Mouse (Mus musculus) forebrain, embryonic 16.5 days (tissue): Measurements from ENCODE around the gene Rpa2. TPM values are rescaled to one million over a fixed set of nuclear protein-coding genes. Genes with fewer than 3 reads are reported as not detected.
"Not testable (repeated sequence)": the region's sequence is repeated elsewhere in the genome, so short reads cannot be mapped to it uniquely, and the experiment has no call there.

Experiments used
- ATAC-seq: fragments of 200-750 bp; cut with Nextera tagmentation; 2 replicates; pipeline ENCODE4 v1.8.0; 2017; ENCODE audit warnings: mild to moderate bottlenecking, moderate library complexity
- H3K27ac ChIP-seq: fragments of 300-500 bp; sonication (generic); 2 replicates; pipeline ENCODE4 v1.5.1; 2014; ENCODE audit warnings: low read length, control low read depth
- H3K27me3 ChIP-seq: fragments of 300-500 bp; sonication (generic); replicated peaks from 2 replicates; pipeline ENCODE4 v1.6.1; 2014; ENCODE audit warnings: low read length; ENCODE audit not compliant: control insufficient read depth, insufficient read depth
- H3K36me3 ChIP-seq: fragments of 300-500 bp; sonication (generic); 2 replicates; pipeline ENCODE4 v1.6.1; 2014; ENCODE audit not compliant: control insufficient read depth, insufficient read depth
- H3K4me1 ChIP-seq: fragments of 300-500 bp; sonication (generic); replicated peaks from 2 replicates; pipeline ENCODE4 v1.6.1; 2014; ENCODE audit warnings: low read length; ENCODE audit not compliant: control insufficient read depth, insufficient read depth
- H3K4me2 ChIP-seq: fragments of 300-500 bp; sonication (generic); 2 replicates; pipeline ENCODE4 v1.6.1; 2014; ENCODE audit warnings: mild to moderate bottlenecking, low read length, control low read depth
- H3K4me3 ChIP-seq: fragments of 300-500 bp; sonication (generic); replicated peaks from 2 replicates; pipeline ENCODE4 v1.5.1; 2014; ENCODE audit warnings: mild to moderate bottlenecking, low read length, control low read depth
- H3K9ac ChIP-seq: fragments of 300-500 bp; sonication (generic); replicated peaks from 2 replicates; pipeline ENCODE4 v1.6.1; 2014; ENCODE audit warnings: low read depth, low read length, control low read depth
- H3K9me3 ChIP-seq: fragments of 300-500 bp; sonication (generic); 2 replicates; pipeline ENCODE4 v1.6.1; 2016; ENCODE audit warnings: low read length; ENCODE audit not compliant: control insufficient read depth
- WGBS: fragments of 180-500 bp; shearing (Covaris S2); extraction: QIAGEN DNeasy Blood & Tissue Kit; methylation state at CpG from one replicate; pipeline ENCODE4 v1.1.7; 2014; 5-methylcytosine and 5-hydroxymethylcytosine counted together
- polyA plus RNA-seq: library from polyadenylated mRNA; unstranded; fragments of >200 nt; fragmentation: Nextera tagmentation; extraction: Ambion mirVana; gene quantifications from 2 replicates; pipeline ENCODE4 v1.2.1, GENCODE M21; 2015

Rpa2 gene
- polyA plus RNA-seq, 1 experiment from 2014 or later: 55.8 TPM

DNA sequence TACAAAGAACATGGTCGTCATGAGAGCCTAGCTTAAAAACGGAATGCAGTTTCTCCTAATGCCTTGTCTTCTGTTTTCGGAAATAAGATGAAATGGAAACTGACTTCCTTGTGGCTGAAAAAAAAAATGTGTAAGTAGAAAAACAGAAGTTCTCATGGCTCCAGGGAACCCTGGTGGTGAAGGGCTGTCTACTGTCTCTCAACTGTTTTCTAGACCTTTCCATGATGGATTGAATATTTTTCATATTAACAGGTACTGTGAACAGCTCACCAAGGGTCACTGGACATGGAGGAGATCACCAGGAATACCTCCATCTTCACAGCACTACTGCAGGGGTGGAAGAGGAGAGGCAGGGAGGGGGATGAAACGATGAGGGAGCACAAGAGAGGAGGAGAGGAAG, 29.9 kb downstream of the Rpa2 start:
- H3K4me3 ChIP-seq: no peak overlapping the region
- no peak for ATAC-seq
- H3K27ac ChIP-seq: no peak overlapping the region
- peaks cover 10% of the 10 kb centered on the region for H3K27me3 ChIP-seq
- H3K36me3 ChIP-seq: no peaks in the 10 kb centered on the region
- no peak overlapping the region for H3K4me2 ChIP-seq
- 75% methylated on average over 4 of the region's 4 CpGs for WGBS
- peaks cover 7% of the 10 kb centered on the region for H3K4me1 ChIP-seq
- no peak overlapping the region for H3K9ac ChIP-seq
- H3K9me3 ChIP-seq: no peaks in the 10 kb centered on the region

DNA sequence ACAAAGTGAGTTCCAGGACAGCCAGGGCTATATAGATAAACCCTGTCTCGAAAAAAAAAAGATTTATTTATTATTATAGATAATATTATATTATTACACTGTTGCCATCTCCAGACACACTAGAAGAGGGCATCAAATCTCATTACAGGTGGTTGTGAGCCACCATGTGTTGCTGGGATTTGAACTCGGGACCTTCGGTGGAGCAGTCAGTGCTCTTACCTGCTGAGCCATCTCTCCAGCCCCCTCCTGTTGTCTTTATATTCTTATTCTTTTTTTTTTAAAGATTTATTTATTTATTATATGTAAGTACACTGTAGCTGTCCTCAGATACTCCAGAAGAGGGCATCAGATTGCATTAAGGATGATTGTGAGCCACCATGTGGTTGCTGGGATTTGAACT, 30.5 kb downstream of the Rpa2 start:
- not testable (repeated sequence) for H3K36me3 ChIP-seq, ATAC-seq, H3K4me1 ChIP-seq, H3K9me3 ChIP-seq, H3K4me3 ChIP-seq, H3K9ac ChIP-seq, H3K27ac ChIP-seq, H3K4me2 ChIP-seq
- 89% methylated on average over 3 of the region's 3 CpGs for WGBS
- peaks cover 10% of the 10 kb centered on the region for H3K27me3 ChIP-seq

DNA sequence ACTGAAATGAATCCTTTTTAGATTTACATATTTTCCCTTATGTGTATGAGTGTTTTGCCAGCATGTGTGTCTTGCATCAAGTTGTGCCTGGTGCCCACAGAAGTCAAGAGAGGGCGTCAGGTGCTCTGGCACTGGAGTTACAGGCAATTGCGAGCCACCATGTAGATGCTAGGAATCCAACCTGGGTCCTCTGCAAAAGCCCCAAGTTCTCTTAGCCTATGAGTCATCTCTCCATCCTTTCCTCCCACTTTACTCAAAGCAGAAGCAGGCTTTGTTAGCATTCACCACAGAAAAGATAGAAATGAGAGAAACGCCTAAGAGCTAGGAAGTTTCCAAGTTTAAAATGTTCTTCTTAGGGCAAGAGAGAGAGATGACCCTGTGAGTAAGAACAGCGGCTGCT, 31.7 kb downstream of the Rpa2 start:
- no peak overlapping the region for H3K4me2 ChIP-seq
- H3K4me1 ChIP-seq: peaks cover 7% of the 10 kb centered on the region
- H3K4me3 ChIP-seq: no peak overlapping the region
- no peaks in the 10 kb centered on the region for H3K9me3 ChIP-seq
- H3K27me3 ChIP-seq: peaks cover 8% of the 10 kb centered on the region
- no peak for ATAC-seq
- no peaks in the 10 kb centered on the region for H3K36me3 ChIP-seq
- WGBS: 86% methylated on average over 4 of the region's 4 CpGs
- no peak overlapping the region for H3K27ac ChIP-seq
- H3K9ac ChIP-seq: no peak overlapping the region

DNA sequence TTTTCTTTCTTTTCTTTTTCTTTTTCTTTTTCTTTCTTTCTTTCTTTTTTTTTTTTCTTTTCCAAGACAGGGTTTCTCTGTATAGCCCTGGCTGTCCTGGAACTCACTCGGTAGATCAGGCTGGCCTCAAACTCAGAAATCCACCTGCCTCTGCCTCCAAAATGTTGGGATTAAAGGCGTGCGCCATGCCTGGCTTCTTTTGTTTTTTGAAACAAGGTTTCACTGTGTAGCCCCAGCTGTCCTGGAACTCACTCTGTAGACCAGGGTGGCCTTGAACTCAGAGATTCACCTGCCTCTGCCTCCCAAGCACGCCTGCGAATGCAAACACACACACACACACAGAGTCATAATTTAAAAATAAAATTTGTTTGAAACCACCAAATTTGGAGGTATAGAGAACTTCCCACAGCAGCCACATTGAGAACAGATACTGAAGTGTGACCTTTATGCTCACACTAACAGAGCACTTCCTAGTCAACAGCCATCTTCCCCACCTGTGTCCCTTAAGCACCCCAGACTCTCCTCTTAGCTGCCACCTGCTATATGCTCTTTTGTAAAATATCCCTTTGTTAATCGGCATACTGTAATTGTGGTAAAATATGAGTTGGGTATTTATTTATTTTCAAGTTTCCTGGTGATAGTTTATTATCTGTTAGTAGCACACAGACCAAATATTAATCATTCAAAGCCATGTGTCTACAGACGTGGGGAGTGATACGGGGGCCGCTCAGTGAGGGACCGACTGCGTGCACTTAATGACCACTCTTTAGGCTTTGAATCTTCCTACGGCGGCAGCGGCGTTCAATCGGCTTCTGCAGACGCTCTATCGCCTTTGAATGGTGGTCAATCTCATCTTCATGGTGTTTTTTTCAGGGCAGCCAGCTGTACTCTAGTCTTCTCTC, 33.3 kb downstream of the Rpa2 start:
- H3K9ac ChIP-seq: no peak overlapping the region
- no peak overlapping the region for H3K27ac ChIP-seq
- H3K4me2 ChIP-seq: no peak overlapping the region
- no peak overlapping the region for H3K4me3 ChIP-seq
- ATAC-seq: no peak
- H3K4me1 ChIP-seq: no peaks in the 10 kb centered on the region
- H3K36me3 ChIP-seq: no peaks in the 10 kb centered on the region
- no peaks in the 10 kb centered on the region for H3K27me3 ChIP-seq
- H3K9me3 ChIP-seq: no peaks in the 10 kb centered on the region
- 93% methylated on average over 18 of the region's 18 CpGs for WGBS

DNA sequence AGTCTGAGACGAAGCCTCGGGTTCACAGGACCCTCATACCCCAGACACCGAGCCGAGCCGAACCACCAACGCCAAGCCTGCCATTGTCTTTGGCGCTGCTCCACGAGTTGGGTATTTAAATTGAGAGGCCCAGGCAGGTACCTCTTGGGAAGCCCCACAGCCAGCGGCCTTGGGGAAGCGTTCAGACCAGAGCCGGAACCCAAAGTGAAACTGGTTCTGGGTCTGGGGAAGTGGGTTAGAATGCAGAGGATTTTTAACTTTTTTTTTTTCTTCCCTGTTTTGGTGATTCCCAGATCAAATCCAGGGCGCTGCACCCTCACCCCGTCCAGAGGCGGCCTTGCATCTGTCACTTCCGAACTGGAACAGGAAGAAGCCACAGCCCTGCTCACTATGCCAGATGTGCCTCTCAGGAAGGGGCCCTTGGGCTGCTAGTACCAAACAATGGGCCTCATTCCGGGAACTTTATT, 34.1 kb downstream of the Rpa2 start:
- 68% methylated on average over 16 of the region's 16 CpGs for WGBS
- H3K4me2 ChIP-seq: no peak overlapping the region
- H3K27me3 ChIP-seq: no peaks in the 10 kb centered on the region
- H3K9ac ChIP-seq: no peak overlapping the region
- no peaks in the 10 kb centered on the region for H3K9me3 ChIP-seq
- no peaks in the 10 kb centered on the region for H3K4me1 ChIP-seq
- H3K4me3 ChIP-seq: no peak overlapping the region
- no peak overlapping the region for H3K27ac ChIP-seq
- no peak for ATAC-seq
- H3K36me3 ChIP-seq: no peaks in the 10 kb centered on the region

DNA sequence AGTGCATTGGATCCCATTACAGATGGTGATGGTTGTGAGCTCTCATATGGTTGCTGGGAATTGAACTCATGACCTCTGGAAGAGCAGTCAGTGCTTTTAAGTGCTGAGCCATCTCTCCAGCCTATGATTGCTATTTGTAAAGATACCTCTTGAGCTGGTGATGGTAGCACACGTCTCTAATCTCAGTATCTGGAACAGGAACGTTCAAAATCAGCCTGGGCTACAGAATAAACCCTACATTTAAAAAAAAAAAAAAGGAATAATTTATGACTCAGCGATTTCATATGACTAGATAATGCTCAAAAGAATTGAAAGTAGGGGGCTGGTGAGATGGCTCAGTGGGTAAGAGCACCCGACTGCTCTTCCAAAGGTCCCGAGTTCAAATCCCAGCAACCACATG, 35.1 kb downstream of the Rpa2 start:
- Histone ChIP-seq H3K9me3 (no peaks in the 10 kb centered on the region), H3K4me2 (no peak overlapping the region), H3K4me3 (no peak overlapping the region), H3K27ac (no peak overlapping the region), H3K9ac (no peak overlapping the region), H3K36me3 (no peaks in the 10 kb centered on the region), H3K4me1 (no peaks in the 10 kb centered on the region), H3K27me3 (no peaks in the 10 kb centered on the region)
- no peak for ATAC-seq
- 91% methylated on average over 5 of the region's 5 CpGs for WGBS

DNA sequence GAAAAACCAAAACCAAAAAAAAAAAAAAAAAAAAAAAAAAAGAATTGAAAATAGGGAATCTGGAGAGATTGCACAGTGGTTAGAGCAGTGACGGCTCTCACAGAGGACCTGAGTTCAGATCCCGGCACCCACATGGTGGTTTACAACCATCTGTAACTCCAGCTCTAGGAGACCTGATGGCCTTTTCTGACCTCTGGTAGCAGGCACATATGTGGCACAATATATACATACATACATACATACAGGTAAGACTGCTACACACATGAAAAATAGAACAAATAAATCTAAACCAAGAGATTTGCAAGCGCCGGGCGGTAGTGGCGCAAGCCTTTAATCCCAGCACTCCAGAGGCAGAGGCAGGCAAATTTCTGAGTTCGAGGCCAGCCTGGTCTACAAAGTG, 35.7 kb downstream of the Rpa2 start:
- no peak overlapping the region for H3K4me3 ChIP-seq
- H3K27ac ChIP-seq: no peak overlapping the region
- H3K9ac ChIP-seq: no peak overlapping the region
- H3K4me2 ChIP-seq: no peak overlapping the region
- no peaks in the 10 kb centered on the region for H3K27me3 ChIP-seq
- H3K9me3 ChIP-seq: no peaks in the 10 kb centered on the region
- no peaks in the 10 kb centered on the region for H3K4me1 ChIP-seq
- H3K36me3 ChIP-seq: no peaks in the 10 kb centered on the region
- no peak for ATAC-seq
- 96% methylated on average over 7 of the region's 7 CpGs for WGBS

DNA sequence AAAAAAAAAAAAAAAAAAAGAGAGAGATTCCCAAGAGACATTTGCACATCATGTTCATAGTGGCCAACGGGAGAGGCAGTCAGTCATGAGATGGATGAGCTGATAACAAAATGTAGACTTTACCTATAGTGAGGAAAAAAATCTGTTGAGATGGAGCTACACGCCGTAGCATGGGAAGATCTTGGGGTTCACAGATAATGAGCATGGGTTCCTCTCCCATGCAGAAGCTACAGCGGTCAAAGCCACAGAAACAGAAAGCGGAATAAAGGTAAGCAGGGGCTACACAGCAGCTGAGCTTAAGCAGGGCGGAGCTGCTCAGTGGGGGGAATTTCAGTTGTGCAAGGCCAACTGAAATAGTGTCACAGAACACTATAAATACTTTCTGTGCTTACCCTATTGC, 36.2 kb downstream of the Rpa2 start:
- 89% methylated on average over 6 of the region's 6 CpGs for WGBS
- Histone ChIP-seq H3K4me1 (no peaks in the 10 kb centered on the region), H3K4me3 (no peak overlapping the region), H3K9ac (no peak overlapping the region), H3K27ac (no peak overlapping the region), H3K9me3 (no peaks in the 10 kb centered on the region), H3K27me3 (no peaks in the 10 kb centered on the region), H3K36me3 (no peaks in the 10 kb centered on the region), H3K4me2 (no peak overlapping the region)
- ATAC-seq: no peak

DNA sequence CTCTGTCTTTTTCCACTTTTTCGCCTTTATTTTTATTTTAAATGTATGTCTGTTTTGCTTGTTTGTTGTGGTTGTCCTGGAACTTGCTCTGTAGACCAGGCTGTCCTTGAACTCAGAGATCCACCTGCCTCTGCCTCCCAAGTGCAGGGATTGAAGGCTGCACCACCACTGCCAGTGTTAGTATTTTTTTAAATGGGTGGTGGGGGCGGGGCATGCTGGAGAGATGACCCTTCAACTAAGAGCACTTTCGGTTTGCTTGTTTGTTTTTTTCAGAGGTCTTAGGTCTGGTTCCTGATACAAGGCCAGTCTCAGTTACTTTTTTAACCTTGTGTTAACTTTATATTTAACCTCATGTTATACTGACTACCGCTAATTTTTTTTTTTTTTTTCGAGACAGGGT, 37.0 kb downstream of the Rpa2 start:
- Histone ChIP-seq H3K9ac (no peak overlapping the region), H3K4me1 (no peaks in the 10 kb centered on the region), H3K27ac (no peak overlapping the region), H3K36me3 (no peaks in the 10 kb centered on the region), H3K9me3 (no peaks in the 10 kb centered on the region), H3K4me2 (no peak overlapping the region), H3K4me3 (no peak overlapping the region), H3K27me3 (no peaks in the 10 kb centered on the region)
- ATAC-seq: no peak
- WGBS: 79% methylated on average over 5 of the region's 5 CpGs
